Mouse (Mus musculus) heart, adult 2 months (tissue): ENCODE measurements at regions not wholly inside any gene's neighbourhood (a gene's known extent, or its start where the extent isn't known, plus 50 kb on each side); places are given as distances from the start of the nearest gene placed in this dataset.

Source experiments
- DNase-seq, 2 experiments: peaks; one replicate each; pipeline ENCODE4 v3.0.0; 2021
- H3K27ac ChIP-seq: fragments of 200-600 bp; 2 replicates; pipeline ENCODE4 v1.8.1; 2022
- H3K27me3 ChIP-seq: fragments of 200-500 bp; 2 replicates; pipeline ENCODE4 v1.6.1; 2012; ENCODE audit warnings: mild to moderate bottlenecking, low read length, inconsistent platforms, mixed read lengths; ENCODE audit not compliant: control insufficient read depth, insufficient read depth
- H3K36me3 ChIP-seq: fragments of 200-500 bp; 2 replicates; pipeline ENCODE4 v1.6.1; 2012; ENCODE audit warnings: low read length, inconsistent platforms; ENCODE audit not compliant: control insufficient read depth, insufficient read depth
- H3K4me1 ChIP-seq: fragments of 200-500 bp; 2 replicates; pipeline ENCODE4 v1.6.1; 2011; ENCODE audit warnings: low read length; ENCODE audit not compliant: control insufficient read depth, insufficient read depth
- H3K4me3 ChIP-seq: fragments of 200-600 bp; 2 replicates; pipeline ENCODE4 v1.8.1; 2022
- H3K79me2 ChIP-seq: fragments of 200-500 bp; replicated peaks from 2 replicates; pipeline ENCODE4 v1.6.1; 2012; ENCODE audit warnings: mild to moderate bottlenecking, inconsistent platforms, low read length, moderate library complexity, mixed read lengths; ENCODE audit not compliant: control insufficient read depth, insufficient read depth
- H3K9ac ChIP-seq: fragments of 200-500 bp; 2 replicates; pipeline ENCODE4 v1.6.1; 2012; ENCODE audit warnings: low read depth, mild to moderate bottlenecking, control low read depth, inconsistent platforms, low read length, mixed read lengths
- CTCF ChIP-seq: fragments of 200-600 bp; IDR thresholded peaks from 2 replicates; pipeline ENCODE4 v1.8.1; 2022; ENCODE audit warnings: antibody characterized with exemption, mild to moderate bottlenecking, moderate library complexity
- EP300 ChIP-seq: fragments of 200-500 bp; IDR thresholded peaks from 2 replicates; pipeline ENCODE4 v1.6.1; 2011; ENCODE audit warnings: low read depth, low read length, control low read depth; ENCODE audit not compliant: insufficient read depth
- POLR2A ChIP-seq: fragments of 200-500 bp; IDR thresholded peaks from 2 replicates; pipeline ENCODE4 v1.6.1; 2011; ENCODE audit warnings: mild to moderate bottlenecking, low read depth, low read length, control low read depth; ENCODE audit not compliant: insufficient read depth
- WGBS: fragments of 180-500 bp; shearing (Covaris S2); methylation state at CpG from one replicate; pipeline ENCODE4 v1.1.7; 2018; 5-methylcytosine and 5-hydroxymethylcytosine counted together
- intact Hi-C: fragments of 180-260 bp; cut with DNase I; formaldehyde crosslinking; loops from one replicate; pipeline ENCODE4 v1.15.1; 2025

DNA sequence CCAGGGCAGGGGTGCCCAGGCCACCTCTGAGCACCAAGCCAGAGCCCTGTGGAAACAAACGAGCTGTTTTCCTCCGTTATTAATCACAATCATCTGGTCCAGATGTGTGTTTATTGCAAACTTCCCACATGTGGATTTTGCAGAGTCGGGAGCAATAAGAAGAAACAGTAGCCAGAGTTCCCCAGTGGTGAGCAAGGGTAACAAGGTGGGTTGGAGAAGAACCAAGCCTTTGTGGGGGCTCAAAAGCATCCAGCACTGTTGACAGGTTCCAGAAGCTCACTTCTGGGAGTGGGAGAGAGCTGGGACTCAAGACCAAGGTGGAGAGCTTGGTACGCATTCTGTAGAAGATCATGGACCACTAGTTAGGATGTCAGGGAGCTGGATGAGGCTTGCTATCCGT is 63.6 kb downstream of the Hif1an start:
- H3K27ac ChIP-seq, result no peak overlapping the region
- no peaks in the 10 kb centered on the region for H3K27me3 ChIP-seq
- H3K79me2 ChIP-seq, result no peaks in the 10 kb centered on the region
- no peak for DNase-seq
- 68% methylated on average over 5 of the region's 5 CpGs for WGBS
- no peak overlapping the region for H3K9ac ChIP-seq
- no peak overlapping the region for H3K4me3 ChIP-seq
- TF ChIP-seq EP300, result no peak
- TF ChIP-seq POLR2A, result no peak
- no peak for TF ChIP-seq CTCF
- intact Hi-C loops, result no loop called here
- no peaks in the 10 kb centered on the region for H3K4me1 ChIP-seq
- H3K36me3 ChIP-seq, result no peaks in the 10 kb centered on the region

- 63% methylated on average over 7 of the region's 7 CpGs for WGBS
- no peak overlapping the region for H3K27ac ChIP-seq
- H3K79me2 ChIP-seq, result no peaks in the 10 kb centered on the region
- no peak overlapping the region for H3K9ac ChIP-seq
- no peaks in the 10 kb centered on the region for H3K4me1 ChIP-seq
- TF ChIP-seq CTCF (peak; percentile 56), EP300 (no peak)
- no peak for DNase-seq
- H3K4me3 ChIP-seq, result no peak overlapping the region
- H3K27me3 ChIP-seq, result no peaks in the 10 kb centered on the region; the same call in 1 of the 2 replicates
- intact Hi-C loops, result no loop called here
- no peaks in the 10 kb centered on the region for H3K36me3 ChIP-seq
Measured at GRCm38 (mm10) chr19:44629705-44630104, 67.1 kb downstream of the Hif1an start.

DNA sequence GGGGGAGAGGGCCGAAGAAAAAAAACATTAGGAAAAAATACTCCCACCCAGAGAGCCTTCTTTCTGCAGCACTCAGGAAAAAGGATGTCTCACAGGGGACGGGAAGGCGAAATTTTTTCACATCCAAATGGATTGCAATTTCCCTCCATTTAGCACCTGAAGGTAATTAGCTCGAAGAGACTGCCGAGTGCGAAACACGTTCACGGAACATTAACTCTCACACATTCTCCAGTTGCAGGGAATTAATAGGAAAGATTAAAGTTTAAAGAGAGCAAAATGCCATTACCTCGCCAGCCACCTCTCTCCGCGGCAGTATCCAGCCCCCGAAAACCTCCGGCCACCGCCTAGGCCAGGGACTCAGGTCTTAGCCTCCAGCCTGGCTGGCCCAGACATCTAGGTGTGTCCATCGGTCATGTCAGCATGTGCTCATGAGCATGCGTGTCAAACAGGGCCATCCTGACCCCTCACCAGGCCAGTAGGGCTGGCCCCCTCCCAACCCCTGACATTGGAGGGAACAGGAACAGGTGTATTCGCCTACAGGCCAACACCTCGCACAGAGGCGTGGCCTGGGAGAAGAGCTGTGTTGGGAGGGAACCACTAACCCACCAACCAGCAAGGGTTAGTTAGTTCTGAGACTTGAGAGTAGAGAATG is 68.8 kb downstream of the Hif1an start:
- intact Hi-C loops, result no loop called here
- Histone ChIP-seq H3K79me2 (no peaks in the 10 kb centered on the region), H3K4me3 (no peak overlapping the region), H3K4me1 (no peaks in the 10 kb centered on the region), H3K9ac (no peak overlapping the region), H3K27ac (no peak overlapping the region), H3K36me3 (no peaks in the 10 kb centered on the region), H3K27me3 (no peaks in the 10 kb centered on the region; the same call in 1 of the 2 replicates)
- no peak for TF ChIP-seq CTCF
- no peak for TF ChIP-seq POLR2A
- no peak for TF ChIP-seq EP300
- no peak for DNase-seq
- 65% methylated on average over 19 of the region's 19 CpGs for WGBS

DNA sequence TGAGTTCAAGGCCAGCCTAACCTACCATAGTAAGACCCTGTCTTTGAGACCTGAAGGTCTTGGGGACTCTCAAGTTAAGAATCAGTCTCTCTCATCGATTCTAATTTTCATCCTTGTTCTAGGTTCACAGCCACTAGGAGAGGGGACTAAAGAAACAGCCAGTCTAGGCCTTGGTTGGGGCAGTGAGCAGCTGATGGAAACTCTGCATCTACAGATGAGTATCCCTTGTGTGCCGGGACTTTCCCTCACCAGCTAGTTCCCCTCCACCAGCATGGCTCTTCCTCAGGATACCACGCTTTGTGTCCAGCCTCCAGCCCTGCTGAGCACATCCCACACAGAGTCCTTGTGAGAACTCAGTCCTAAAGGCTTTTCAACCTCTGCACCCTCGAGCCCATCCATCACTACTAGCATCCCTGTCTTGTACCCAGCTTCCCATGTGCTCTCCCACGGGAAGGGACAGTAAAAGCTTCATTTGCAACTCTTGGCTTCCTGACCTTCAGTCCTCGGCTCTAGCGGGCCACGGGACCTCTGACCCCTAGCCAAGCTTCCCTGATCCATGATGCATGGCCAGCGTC is 74.6 kb downstream of the Hif1an start:
- no peak overlapping the region for H3K9ac ChIP-seq
- DNase-seq, result no peak
- H3K27ac ChIP-seq, result no peak overlapping the region
- no peak for TF ChIP-seq CTCF
- no peak for TF ChIP-seq EP300
- no peak for TF ChIP-seq POLR2A
- 60% methylated on average over 9 of the region's 9 CpGs for WGBS
- H3K27me3 ChIP-seq, result peaks cover 3% of the 10 kb centered on the region; the same call in 1 of the 2 replicates
- H3K36me3 ChIP-seq, result no peaks in the 10 kb centered on the region
- no peak overlapping the region for H3K4me3 ChIP-seq
- H3K4me1 ChIP-seq, result no peaks in the 10 kb centered on the region
- no peaks in the 10 kb centered on the region for H3K79me2 ChIP-seq
- intact Hi-C loops, result no loop called here

DNA sequence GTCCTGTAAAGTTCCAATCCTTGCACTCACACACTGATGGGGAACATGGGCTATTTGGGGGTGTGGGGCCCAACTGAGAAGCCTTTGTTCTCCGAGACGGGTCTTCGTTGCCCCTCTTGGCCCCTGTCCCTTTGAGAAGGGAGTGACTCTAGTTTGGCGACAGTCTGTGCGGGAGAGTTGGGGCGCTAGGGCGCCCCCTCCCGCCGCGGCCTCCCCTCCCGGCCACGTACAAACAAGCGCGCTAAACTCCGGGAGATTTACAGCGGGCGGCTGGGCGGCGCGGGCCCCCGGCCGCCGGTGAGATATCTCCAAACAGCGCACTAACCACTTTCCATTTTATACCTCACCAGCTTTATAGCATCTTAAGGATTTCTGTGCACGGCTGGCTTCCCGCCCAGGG is 77.4 kb downstream of the Hif1an start:
- H3K4me1 ChIP-seq, result no peaks in the 10 kb centered on the region
- no peak overlapping the region for H3K9ac ChIP-seq
- no peaks in the 10 kb centered on the region for H3K36me3 ChIP-seq
- no peak for TF ChIP-seq POLR2A
- DNase-seq, result no peak
- peaks cover 3% of the 10 kb centered on the region for H3K27me3 ChIP-seq
- H3K4me3 ChIP-seq, result no peak overlapping the region
- H3K27ac ChIP-seq, result no peak overlapping the region
- WGBS, result 1% methylated on average over 26 of the region's 26 CpGs
- no peaks in the 10 kb centered on the region for H3K79me2 ChIP-seq
- intact Hi-C loops, result no loop called here

- no peak overlapping the region for H3K27ac ChIP-seq
- no peak overlapping the region for H3K9ac ChIP-seq
- no peaks in the 10 kb centered on the region for H3K4me1 ChIP-seq
- TF ChIP-seq EP300 (no peak), POLR2A (no peak), CTCF (no peak)
- H3K36me3 ChIP-seq, result no peaks in the 10 kb centered on the region
- intact Hi-C loops, result no loop called here
- 0% methylated on average over 1 of the region's 1 CpGs for WGBS
- H3K4me3 ChIP-seq, result no peak overlapping the region
- H3K27me3 ChIP-seq, result peaks cover 3% of the 10 kb centered on the region
- H3K79me2 ChIP-seq, result no peaks in the 10 kb centered on the region
- no peak for DNase-seq
Measured at GRCm38 (mm10) chr19:44640551-44640950, 77.9 kb downstream of the Hif1an start.
